Mouse (Mus musculus): ENCODE data around the gene Ccr3.
"Not testable (repeated sequence)": the region's sequence is repeated elsewhere in the genome, so short reads cannot be mapped to it uniquely, and the experiment has no call there.

- not testable (repeated sequence) for TF ChIP-seq CTCF (conservative IDR thresholded peaks at IDR 0.05 in 1 of 2, IDR thresholded peaks at IDR 0.05 in 1 of 2; ENCODE audit: low read depth in 2 of 2, low read length in 2 of 2); NELFE (IDR thresholded peaks at IDR 0.05; ENCODE audit: low read depth, low read length); ZNF384 (IDR thresholded peaks at IDR 0.05; ENCODE audit: low read depth, low read length); ZC3H11A (IDR thresholded peaks at IDR 0.05; ENCODE audit: low read depth, low read length); CHD1 (IDR thresholded peaks at IDR 0.05; ENCODE audit: low read depth, low read length); MYC (IDR thresholded peaks at IDR 0.05; ENCODE audit: low read depth, low read length); POLR2A (IDR thresholded peaks at IDR 0.05; ENCODE audit: low read depth, low read length)
Observed at GRCm38 (mm10) chr9:123980858-123981475, 40.8 kb upstream of the Ccr3 start.

Measured in CH12.LX (cell line).